Mouse (Mus musculus) spleen, postnatal 14 days (tissue): Measurements from ENCODE around the gene Nkx3-2.

Experiments used
- DNase-seq, 2 experiments: peaks; one replicate each; pipeline ENCODE4 v3.0.0; 2021 to 2022; ENCODE audit warnings: low spot score in 2 of 2

Gene Nkx3-2

GRCm38 (mm10) chr5:41763731-41764721, at the start of gene Nkx3-2:
TSS of gene Nkx3-2 (minus strand) at chr5:41764501.
- no peak for DNase-seq

- no peak for DNase-seq
Observed at GRCm38 (mm10) chr5:41812516-41812915, 48.2 kb upstream of the Nkx3-2 start.

- DNase-seq, result no peak
Observed at GRCm38 (mm10) chr5:41811279-41811678, 47.0 kb upstream of the Nkx3-2 start.

- DNase-seq, result no peak
Observed at GRCm38 (mm10) chr5:41807383-41807782, 43.1 kb upstream of the Nkx3-2 start.

- no peak for DNase-seq
Observed at GRCm38 (mm10) chr5:41806176-41806575, 41.9 kb upstream of the Nkx3-2 start.

- DNase-seq, result no peak
Observed at GRCm38 (mm10) chr5:41805085-41805484, 40.8 kb upstream of the Nkx3-2 start.

GRCm38 (mm10) chr5:41804643-41805042, 40.3 kb upstream of the Nkx3-2 start:
- no peak for DNase-seq

GRCm38 (mm10) chr5:41801622-41802021, 37.3 kb upstream of the Nkx3-2 start:
- no peak for DNase-seq

GRCm38 (mm10) chr5:41794434-41794833, 30.1 kb upstream of the Nkx3-2 start:
- no peak for DNase-seq

- no peak for DNase-seq
Observed at GRCm38 (mm10) chr5:41790517-41790916, 26.2 kb upstream of the Nkx3-2 start.

GRCm38 (mm10) chr5:41788877-41789276, 24.6 kb upstream of the Nkx3-2 start:
- DNase-seq, result no peak

GRCm38 (mm10) chr5:41781890-41782289, 17.6 kb upstream of the Nkx3-2 start:
- DNase-seq, result no peak

GRCm38 (mm10) chr5:41780026-41780425, 15.7 kb upstream of the Nkx3-2 start:
- DNase-seq, result no peak

GRCm38 (mm10) chr5:41775728-41776127, 11.4 kb upstream of the Nkx3-2 start:
- no peak for DNase-seq

- DNase-seq, result no peak
Observed at GRCm38 (mm10) chr5:41775273-41775672, 11.0 kb upstream of the Nkx3-2 start.

- DNase-seq, result peak; percentile 61 to 77
Observed at GRCm38 (mm10) chr5:41768382-41769040, 4.2 kb upstream of the Nkx3-2 start.

- DNase-seq, result no peak
Observed at GRCm38 (mm10) chr5:41767296-41768200, 3.2 kb upstream of the Nkx3-2 start.

GRCm38 (mm10) chr5:41766406-41767010, 2.2 kb upstream of the Nkx3-2 start:
- DNase-seq, result no peak

GRCm38 (mm10) chr5:41765626-41766405, 1.5 kb upstream of the Nkx3-2 start:
- DNase-seq, result no peak

GRCm38 (mm10) chr5:41762947-41763730, 1.2 kb downstream of the Nkx3-2 start:
- DNase-seq, result no peak
